Mouse (Mus musculus): Measurements from ENCODE around the gene Tbx5.

Gene Tbx5

GRCm38 (mm10) chr5:119832479-119832796 lies at the start of gene Tbx5:
Tbx5 (plus strand) TSS chr5:119832668.
- CTCF ChIA-PET = no interaction called here

GRCm38 (mm10) chr5:119785959-119786358 lies 46.5 kb upstream of the Tbx5 start:
- CTCF ChIA-PET = no interaction called here

GRCm38 (mm10) chr5:119791664-119792063 lies 40.8 kb upstream of the Tbx5 start:
- CTCF ChIA-PET = no interaction called here

- CTCF ChIA-PET = no interaction called here
These were observed 38.5 kb upstream of the Tbx5 start for GRCm38 (mm10) chr5:119793972-119794371.

- CTCF ChIA-PET = no interaction called here
These were observed 37.1 kb upstream of the Tbx5 start for GRCm38 (mm10) chr5:119795376-119795775.

GRCm38 (mm10) chr5:119795777-119796176 lies 36.7 kb upstream of the Tbx5 start:
- CTCF ChIA-PET = no interaction called here

GRCm38 (mm10) chr5:119796443-119797160 lies 35.9 kb upstream of the Tbx5 start:
- CTCF ChIA-PET = no interaction called here

- CTCF ChIA-PET = no interaction called here
These were observed 34.8 kb upstream of the Tbx5 start for GRCm38 (mm10) chr5:119797580-119798150.

- CTCF ChIA-PET = no interaction called here
These were observed 34.2 kb upstream of the Tbx5 start for GRCm38 (mm10) chr5:119798261-119798660.

- CTCF ChIA-PET = no interaction called here
These were observed 33.6 kb upstream of the Tbx5 start for GRCm38 (mm10) chr5:119798713-119799418.

GRCm38 (mm10) chr5:119799419-119800242 lies 32.8 kb upstream of the Tbx5 start:
- CTCF ChIA-PET = no interaction called here

- CTCF ChIA-PET = no interaction called here
These were observed 32.2 kb upstream of the Tbx5 start for GRCm38 (mm10) chr5:119800243-119800665.

GRCm38 (mm10) chr5:119802617-119803410 lies 29.7 kb upstream of the Tbx5 start:
- CTCF ChIA-PET = no interaction called here

- CTCF ChIA-PET = no interaction called here
These were observed 28.8 kb upstream of the Tbx5 start for GRCm38 (mm10) chr5:119803411-119804251.

GRCm38 (mm10) chr5:119804301-119805039 lies 28.0 kb upstream of the Tbx5 start:
- CTCF ChIA-PET = no interaction called here

- CTCF ChIA-PET = no interaction called here
These were observed 26.8 kb upstream of the Tbx5 start for GRCm38 (mm10) chr5:119805636-119806035.

- CTCF ChIA-PET = no interaction called here
These were observed 26.0 kb upstream of the Tbx5 start for GRCm38 (mm10) chr5:119806467-119806866.

GRCm38 (mm10) chr5:119807481-119808183 lies 24.8 kb upstream of the Tbx5 start:
- CTCF ChIA-PET = no interaction called here

- CTCF ChIA-PET = no interaction called here
These were observed 23.8 kb upstream of the Tbx5 start for GRCm38 (mm10) chr5:119808713-119809112.

Measured in spleen, embryonic (tissue).